Mouse (Mus musculus) E14TG2a.4 (cell line): ENCODE measurements at regions not wholly inside any gene's neighbourhood (a gene's known extent, or its start where the extent isn't known, plus 50 kb on each side); places are given as distances from the start of the nearest gene placed in this dataset.

ENCODE experiments used
- CTCF ChIP-seq: conservative IDR thresholded peaks from 2 replicates; pipeline ENCODE4 v1.5.1; 2014; ENCODE audit warnings: low read length
- POU5F1 ChIP-seq: IDR thresholded peaks from 2 replicates; pipeline ENCODE4 v1.6.1; 2014; ENCODE audit warnings: low read length, borderline replicate concordance

GRCm38 (mm10) chr9:88240740-88241139, 86.3 kb upstream of the Nt5e start:
- no peak for TF ChIP-seq CTCF
- no peak for TF ChIP-seq POU5F1
